Mouse (Mus musculus) intestine, postnatal 0 days (tissue): ENCODE results near the gene Podxl. TPM values are rescaled to one million over a fixed set of nuclear protein-coding genes. Genes with fewer than 3 reads are reported as not detected.

Experiments used
- ATAC-seq: fragments of 200-750 bp; cut with Nextera tagmentation; 2 replicates; pipeline ENCODE4 v1.8.0; 2017; ENCODE audit warnings: mild to moderate bottlenecking, moderate TSS enrichment, moderate library complexity
- H3K27ac ChIP-seq: fragments of 300-500 bp; sonication (generic); 2 replicates; pipeline ENCODE4 v1.5.1; 2014; ENCODE audit warnings: mild to moderate bottlenecking, low read depth, low read length, moderate library complexity
- H3K27me3 ChIP-seq: fragments of 300-500 bp; sonication (generic); replicated peaks from 2 replicates; pipeline ENCODE4 v1.6.1; 2014; ENCODE audit warnings: low read length, mixed read lengths; ENCODE audit not compliant: control insufficient read depth, insufficient read depth
- H3K36me3 ChIP-seq: fragments of 300-500 bp; sonication (generic); 2 replicates; pipeline ENCODE4 v1.6.1; 2014; ENCODE audit warnings: mild to moderate bottlenecking, moderate library complexity; ENCODE audit not compliant: control insufficient read depth, insufficient read depth
- H3K4me1 ChIP-seq: fragments of 300-500 bp; sonication (generic); replicated peaks from 2 replicates; pipeline ENCODE4 v1.6.1; 2014; ENCODE audit warnings: antibody characterized with exemption, low read length, mixed read lengths; ENCODE audit not compliant: control insufficient read depth, insufficient read depth
- H3K4me2 ChIP-seq: fragments of 300-500 bp; sonication (generic); replicated peaks from 2 replicates; pipeline ENCODE4 v1.6.1; 2014; ENCODE audit warnings: low read depth, mild to moderate bottlenecking, moderate library complexity
- H3K4me3 ChIP-seq: fragments of 300-500 bp; sonication (generic); 2 replicates; pipeline ENCODE4 v1.5.1; 2014; ENCODE audit warnings: low read depth, low read length
- H3K9ac ChIP-seq: fragments of 300-500 bp; sonication (generic); 2 replicates; pipeline ENCODE4 v1.6.1; 2014; ENCODE audit warnings: mild to moderate bottlenecking, low read depth, low read length
- H3K9me3 ChIP-seq: fragments of 300-500 bp; sonication (generic); 2 replicates; pipeline ENCODE4 v1.6.1; 2016; ENCODE audit warnings: mixed run types; ENCODE audit not compliant: control insufficient read depth
- CTCF ChIP-seq: sonication (generic); IDR thresholded peaks from 2 replicates; pipeline ENCODE4 v1.5.1; 2016; ENCODE audit warnings: low read depth, mild to moderate bottlenecking, control low read depth, antibody characterized with exemption, moderate library complexity
- WGBS: fragments of 180-500 bp; shearing (Covaris S2); extraction: QIAGEN DNeasy Blood & Tissue Kit; methylation state at CpG from one replicate; pipeline ENCODE4 v1.1.7; 2014; 5-methylcytosine and 5-hydroxymethylcytosine counted together
- polyA plus RNA-seq: library from polyadenylated mRNA; unstranded; fragments of >200 nt; fragmentation: Nextera tagmentation; extraction: Ambion mirVana; gene quantifications from 2 replicates; pipeline ENCODE4 v1.2.1, GENCODE M21; 2015

Podxl gene
- polyA plus RNA-seq, 1 experiment from 2014 or later, result 29.0 TPM

GRCm38 (mm10) chr6:31560138-31560959 lies 3.4 kb downstream of the Podxl start:
- Histone ChIP-seq H3K9me3 (no peaks in the 10 kb centered on the region), H3K4me1 (0 out of 2 replicates have a peak, but pooled peaks cover 2% of the 10 kb centered on the region), H3K9ac (no peak overlapping the region), H3K36me3 (no peaks in the 10 kb centered on the region), H3K27me3 (no peaks in the 10 kb centered on the region; the same call in 1 of the 2 replicates), H3K4me2 (peak overlapping the region; percentile 45), H3K27ac (peak overlapping the region; percentile 65), H3K4me3 (no peak overlapping the region)
- no peak for TF ChIP-seq CTCF
- 25% methylated on average over 13 of the region's 13 CpGs for WGBS
- peak; percentile 89 for ATAC-seq

DNA sequence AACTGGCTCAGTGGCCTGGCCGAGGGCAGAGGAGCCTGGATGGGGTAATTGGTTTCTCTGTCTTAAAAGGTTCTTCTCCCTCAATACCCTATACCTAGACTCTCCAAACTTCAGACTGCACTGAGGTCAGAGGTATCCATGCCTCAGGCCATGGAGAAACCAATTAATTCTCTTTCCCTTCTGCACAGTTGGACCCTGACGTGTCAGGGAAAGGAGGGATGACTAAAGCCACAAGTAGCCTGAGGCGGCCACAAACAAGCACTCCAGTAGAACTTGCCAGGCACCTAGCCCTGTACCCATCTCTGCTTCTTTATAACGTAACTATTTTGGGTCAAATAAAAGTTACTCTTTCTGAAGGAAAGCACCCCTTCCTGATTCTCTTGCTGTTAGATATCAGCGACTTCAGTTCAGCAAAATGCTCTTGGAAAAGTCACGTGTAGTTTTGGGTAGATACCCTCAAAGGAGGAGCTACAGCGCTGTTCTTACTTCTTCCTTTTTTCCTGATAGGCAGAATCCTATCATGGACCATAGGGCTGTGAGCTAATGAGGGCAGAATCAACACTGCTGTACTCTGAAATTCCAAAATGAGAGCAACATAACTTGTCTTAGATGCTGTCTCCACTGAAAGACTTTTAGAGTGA lies 7.2 kb downstream of the Podxl start:
- Histone ChIP-seq H3K27ac (no peak overlapping the region), H3K36me3 (no peaks in the 10 kb centered on the region), H3K9ac (no peak overlapping the region), H3K4me1 (0 out of 2 replicates have a peak, but pooled peaks cover 2% of the 10 kb centered on the region), H3K4me3 (no peak overlapping the region), H3K27me3 (no peaks in the 10 kb centered on the region), H3K4me2 (no peak overlapping the region), H3K9me3 (no peaks in the 10 kb centered on the region)
- 92% methylated on average over 7 of the region's 7 CpGs for WGBS
- ATAC-seq, result no peak
- no peak for TF ChIP-seq CTCF

- Histone ChIP-seq H3K4me3 (no peak overlapping the region), H3K4me2 (no peak overlapping the region), H3K27me3 (no peaks in the 10 kb centered on the region), H3K9me3 (no peaks in the 10 kb centered on the region), H3K4me1 (no peaks in the 10 kb centered on the region), H3K9ac (no peak overlapping the region), H3K36me3 (no peaks in the 10 kb centered on the region), H3K27ac (no peak overlapping the region)
- WGBS, result 75% methylated on average over 22 of the region's 22 CpGs
- ATAC-seq, result no peak
- TF ChIP-seq CTCF, result no peak
Measured at GRCm38 (mm10) chr6:31550876-31551532, 12.8 kb downstream of the Podxl start.

DNA sequence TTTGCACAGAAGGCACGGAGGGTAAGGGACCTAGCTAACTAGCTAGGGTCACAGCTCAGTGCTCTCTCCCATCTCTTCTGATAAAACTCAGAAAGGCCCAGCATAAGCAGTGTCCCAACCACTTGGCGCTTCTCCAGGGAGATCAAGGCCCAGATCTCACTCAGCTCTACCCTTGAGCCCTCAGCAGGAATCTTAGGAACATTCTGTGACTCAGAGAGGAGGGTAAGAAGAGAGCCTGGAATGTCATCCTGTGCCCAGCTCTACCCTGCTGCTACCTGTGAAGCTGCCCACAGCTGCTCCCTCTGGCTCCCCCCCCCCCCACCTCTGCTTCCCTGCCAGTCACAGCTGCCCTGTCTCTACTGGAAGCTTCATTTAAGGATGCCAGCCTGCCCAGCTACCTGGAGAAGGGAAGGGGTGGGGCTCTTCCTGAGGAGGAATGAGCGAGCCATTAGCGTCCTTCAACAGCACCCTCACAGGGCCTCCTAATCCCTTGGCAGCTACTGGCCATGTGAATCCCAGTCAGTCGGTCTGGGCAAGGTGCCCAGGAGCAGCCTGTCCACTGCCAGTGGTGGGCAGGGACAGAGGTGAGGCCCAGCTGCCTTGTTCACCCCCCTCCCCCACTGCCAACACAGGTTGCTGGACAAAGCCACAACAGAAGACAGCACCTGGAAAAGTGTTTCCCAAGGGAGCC lies 14.3 kb downstream of the Podxl start:
- H3K9me3 ChIP-seq, result no peaks in the 10 kb centered on the region
- no peak overlapping the region; the same call in 1 of the 2 replicates for H3K27ac ChIP-seq
- H3K4me2 ChIP-seq, result no peak overlapping the region
- no peak overlapping the region for H3K9ac ChIP-seq
- H3K36me3 ChIP-seq, result no peaks in the 10 kb centered on the region
- no peaks in the 10 kb centered on the region for H3K4me1 ChIP-seq
- WGBS, result 42% methylated on average over 5 of the region's 5 CpGs
- TF ChIP-seq CTCF, result no peak
- no peak overlapping the region for H3K4me3 ChIP-seq
- no peaks in the 10 kb centered on the region for H3K27me3 ChIP-seq
- ATAC-seq, result 0 out of 2 replicates have a peak, but pooled peaks have one; percentile 37

DNA sequence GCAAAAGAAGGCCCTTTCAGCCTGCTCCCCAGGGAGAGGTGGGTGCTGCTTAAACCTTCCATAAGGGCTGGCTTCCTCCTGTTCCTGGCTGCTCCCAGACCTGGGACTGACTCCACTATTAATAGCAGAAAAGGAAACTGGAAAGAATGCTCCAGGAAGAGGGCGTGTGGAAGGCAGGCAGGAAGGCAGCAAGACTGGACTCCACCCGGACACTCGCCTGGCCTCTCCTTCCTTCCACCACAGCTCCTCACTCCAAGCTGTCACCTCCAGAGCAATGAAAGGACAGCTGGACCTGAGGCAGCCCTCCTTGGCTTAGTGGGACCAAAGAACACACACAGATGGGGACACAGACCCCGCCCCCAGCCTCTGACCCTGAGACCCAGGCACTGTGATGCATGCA lies 19.5 kb downstream of the Podxl start:
- no peak overlapping the region for H3K9ac ChIP-seq
- ATAC-seq, result no peak
- TF ChIP-seq CTCF, result no peak
- H3K36me3 ChIP-seq, result no peaks in the 10 kb centered on the region
- 41% methylated on average over 4 of the region's 4 CpGs for WGBS
- H3K27ac ChIP-seq, result peak overlapping the region; percentile 46; the same call in 1 of the 2 replicates
- H3K4me3 ChIP-seq, result no peak overlapping the region
- H3K27me3 ChIP-seq, result no peaks in the 10 kb centered on the region
- no peaks in the 10 kb centered on the region for H3K9me3 ChIP-seq
- no peak overlapping the region for H3K4me2 ChIP-seq
- no peaks in the 10 kb centered on the region for H3K4me1 ChIP-seq
